Mouse (Mus musculus): ENCODE results near the gene Icam4. TPM values are rescaled to one million over a fixed set of nuclear protein-coding genes. Genes with fewer than 3 reads are reported as not detected.
"Not testable (repeated sequence)": the region's sequence is repeated elsewhere in the genome, so short reads cannot be mapped to it uniquely, and the experiment has no call there.

The Icam4 gene
- polyA plus RNA-seq, 1 experiment = 1.8 TPM

GRCm38 (mm10) chr9:20995069-20995468 is 34.1 kb upstream of the Icam4 start:
- TF ChIP-seq CTCF (IDR thresholded peaks at IDR 0.05; ENCODE audit: insufficient read depth, low read length) (no peak), POLR2A (IDR thresholded peaks at IDR 0.05; ENCODE audit: borderline replicate concordance, extremely low read depth, low read depth, low read length) (no peak)
- Histone ChIP-seq H3K4me3 (replicated peaks; ENCODE audit: extremely low read depth, low read depth, low read length) (no peak overlapping the region), H3K4me1 (ENCODE audit: control insufficient read depth, insufficient read depth, low read length) (peaks cover 3% of the 10 kb centered on the region; the same call in 1 of the 2 replicates)
- no peak for DNase-seq
- 66% methylated on average over 3 of the region's 3 CpGs for WGBS

- Histone ChIP-seq H3K4me1 (ENCODE audit: control insufficient read depth, insufficient read depth, low read length) (no peaks in the 10 kb centered on the region; the same call in 1 of the 2 replicates), H3K4me3 (replicated peaks; ENCODE audit: extremely low read depth, low read depth, low read length) (no peak overlapping the region)
- 89% methylated on average over 8 of the region's 8 CpGs for WGBS
- no peak for DNase-seq
- no peak for TF ChIP-seq CTCF (IDR thresholded peaks at IDR 0.05; ENCODE audit: insufficient read depth, low read length)
- no peak for TF ChIP-seq POLR2A (IDR thresholded peaks at IDR 0.05; ENCODE audit: borderline replicate concordance, extremely low read depth, low read depth, low read length)
Measured at GRCm38 (mm10) chr9:20997065-20997464, 32.1 kb upstream of the Icam4 start.

GRCm38 (mm10) chr9:20998337-20998736 is 30.8 kb upstream of the Icam4 start:
- WGBS = 52% methylated on average over 1 of the region's 1 CpGs

GRCm38 (mm10) chr9:21000811-21001210 is 28.4 kb upstream of the Icam4 start:
- no peak for DNase-seq
- H3K4me3 ChIP-seq (replicated peaks; ENCODE audit: extremely low read depth, low read depth, low read length) = no peak overlapping the region
- TF ChIP-seq CTCF (IDR thresholded peaks at IDR 0.05; ENCODE audit: insufficient read depth, low read length) (peak; percentile 46; the same call in 1 of the 2 replicates), POLR2A (IDR thresholded peaks at IDR 0.05; ENCODE audit: borderline replicate concordance, extremely low read depth, low read depth, low read length) (no peak)
- no peaks in the 10 kb centered on the region for H3K4me1 ChIP-seq (ENCODE audit: control insufficient read depth, insufficient read depth, low read length)

More at GRCm38 (mm10) chr9:20998337-20998736, 30.8 kb upstream of the Icam4 start:
- H3K4me1 ChIP-seq (ENCODE audit: control insufficient read depth, insufficient read depth, low read length); H3K4me3 ChIP-seq (replicated peaks; ENCODE audit: extremely low read depth, low read depth, low read length); DNase-seq: not testable (repeated sequence)

- Histone ChIP-seq H3K4me3 (replicated peaks; ENCODE audit: extremely low read depth, low read depth, low read length) (no peak overlapping the region), H3K4me1 (ENCODE audit: control insufficient read depth, insufficient read depth, low read length) (no peaks in the 10 kb centered on the region)
- no peak for TF ChIP-seq POLR2A (IDR thresholded peaks at IDR 0.05; ENCODE audit: borderline replicate concordance, extremely low read depth, low read depth, low read length)
- no peak for TF ChIP-seq CTCF (IDR thresholded peaks at IDR 0.05; ENCODE audit: insufficient read depth, low read length)
- no peak for DNase-seq
- WGBS = 50% methylated on average over 6 of the region's 6 CpGs
Measured at GRCm38 (mm10) chr9:21001651-21002200, 27.4 kb upstream of the Icam4 start.

GRCm38 (mm10) chr9:21002270-21002626 is 26.9 kb upstream of the Icam4 start:
- 7% methylated on average over 7 of the region's 7 CpGs for WGBS
- TF ChIP-seq POLR2A (IDR thresholded peaks at IDR 0.05; ENCODE audit: borderline replicate concordance, extremely low read depth, low read depth, low read length) (no peak), CTCF (IDR thresholded peaks at IDR 0.05; ENCODE audit: insufficient read depth, low read length) (no peak)
- peak overlapping the region; percentile 79 for H3K4me3 ChIP-seq (replicated peaks; ENCODE audit: extremely low read depth, low read depth, low read length)
- H3K4me1 ChIP-seq (ENCODE audit: control insufficient read depth, insufficient read depth, low read length) = no peaks in the 10 kb centered on the region
- DNase-seq = no peak

GRCm38 (mm10) chr9:21002627-21003551 is 26.3 kb upstream of the Icam4 start, which contains the start of gene Mrpl4:
Gene Mrpl4, plus strand, starts transcription at chr9:21002738.
- no peak for TF ChIP-seq CTCF (IDR thresholded peaks at IDR 0.05; ENCODE audit: insufficient read depth, low read length)
- TF ChIP-seq POLR2A (IDR thresholded peaks at IDR 0.05; ENCODE audit: borderline replicate concordance, extremely low read depth, low read depth, low read length) = peak; percentile 84
- WGBS = under 1% methylated on average over 72 of the region's 72 CpGs
- DNase-seq = peak; percentile 88
- Histone ChIP-seq H3K4me3 (replicated peaks; ENCODE audit: extremely low read depth, low read depth, low read length) (peak within 1 kb of the TSS; percentile 79), H3K4me1 (ENCODE audit: control insufficient read depth, insufficient read depth, low read length) (no peaks in the 10 kb centered on the region)

GRCm38 (mm10) chr9:21007313-21007952 is 21.7 kb upstream of the Icam4 start:
- Histone ChIP-seq H3K4me1 (ENCODE audit: control insufficient read depth, insufficient read depth, low read length) (peaks cover 12% of the 10 kb centered on the region), H3K4me3 (replicated peaks; ENCODE audit: extremely low read depth, low read depth, low read length) (no peak overlapping the region)
- 93% methylated on average over 10 of the region's 10 CpGs for WGBS
- no peak for DNase-seq
- TF ChIP-seq CTCF (IDR thresholded peaks at IDR 0.05; ENCODE audit: insufficient read depth, low read length) = no peak
- TF ChIP-seq POLR2A (IDR thresholded peaks at IDR 0.05; ENCODE audit: borderline replicate concordance, extremely low read depth, low read depth, low read length) = no peak

GRCm38 (mm10) chr9:21008007-21008406 is 21.2 kb upstream of the Icam4 start:
- TF ChIP-seq CTCF (IDR thresholded peaks at IDR 0.05; ENCODE audit: insufficient read depth, low read length) (no peak), POLR2A (IDR thresholded peaks at IDR 0.05; ENCODE audit: borderline replicate concordance, extremely low read depth, low read depth, low read length) (no peak)
- H3K4me1 ChIP-seq (ENCODE audit: control insufficient read depth, insufficient read depth, low read length) = peaks cover 13% of the 10 kb centered on the region
- H3K4me3 ChIP-seq (replicated peaks; ENCODE audit: extremely low read depth, low read depth, low read length) = no peak overlapping the region
- 80% methylated on average over 7 of the region's 7 CpGs for WGBS
- DNase-seq = no peak
